Mouse (Mus musculus) frontal cortex, postnatal 14 days (tissue): Measurements from ENCODE around the gene Galm.
A peak's percentile ranks its signal among the peaks of the same experiment; 100 is the strongest.

Source experiments
- DNase-seq, 2 experiments: peaks; one replicate each; pipeline ENCODE4 v3.0.0; 2022; ENCODE audit warnings: low spot score in 2 of 2

Gene Galm

DNA sequence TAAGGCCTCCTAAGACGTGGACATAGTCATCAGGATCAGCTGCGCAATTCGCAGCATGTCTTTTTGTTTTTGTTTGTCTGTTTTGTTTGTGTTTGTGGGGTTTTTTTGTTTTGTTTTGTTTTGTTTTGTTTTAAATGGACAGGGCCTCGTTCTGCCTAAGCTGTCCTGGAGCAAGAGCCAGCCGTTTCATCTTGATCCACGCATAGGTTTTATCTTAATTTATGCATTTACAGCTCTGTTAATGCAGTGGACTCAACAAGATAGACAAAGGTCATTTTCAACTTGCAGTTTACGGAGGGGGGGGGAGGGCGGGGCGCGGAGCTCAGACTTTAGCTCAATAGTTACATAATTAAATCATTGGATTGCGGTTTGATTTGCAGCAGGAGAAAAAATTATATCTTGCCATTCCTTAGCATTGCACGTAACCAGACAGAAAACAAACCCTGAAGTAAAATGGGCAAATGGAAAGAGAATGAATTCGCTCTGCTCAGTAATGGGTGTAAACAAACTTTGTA lies 1.3 kb downstream of the Galm start:
- no peak for DNase-seq

- no peak for DNase-seq
Observed at GRCm38 (mm10) chr17:80129387-80129786, 2.1 kb downstream of the Galm start.

- DNase-seq = no peak
Observed at GRCm38 (mm10) chr17:80130718-80131430, 3.6 kb downstream of the Galm start.

DNA sequence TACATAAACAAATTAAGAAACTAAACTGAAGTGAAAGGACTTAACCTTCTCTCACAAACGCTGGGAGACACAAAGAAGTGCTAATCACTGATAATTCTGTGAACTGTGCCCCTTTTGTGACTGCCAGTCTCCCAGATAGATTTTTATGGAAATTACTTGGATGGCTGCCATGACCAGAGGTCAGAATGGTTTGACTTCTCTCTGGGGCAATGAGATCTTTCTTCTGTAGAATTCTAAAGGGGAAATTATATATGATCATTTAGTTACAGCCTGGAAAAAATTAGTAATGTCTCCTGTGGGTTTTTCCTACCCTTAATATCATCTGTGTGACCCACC lies 4.1 kb downstream of the Galm start:
- DNase-seq = no peak

DNA sequence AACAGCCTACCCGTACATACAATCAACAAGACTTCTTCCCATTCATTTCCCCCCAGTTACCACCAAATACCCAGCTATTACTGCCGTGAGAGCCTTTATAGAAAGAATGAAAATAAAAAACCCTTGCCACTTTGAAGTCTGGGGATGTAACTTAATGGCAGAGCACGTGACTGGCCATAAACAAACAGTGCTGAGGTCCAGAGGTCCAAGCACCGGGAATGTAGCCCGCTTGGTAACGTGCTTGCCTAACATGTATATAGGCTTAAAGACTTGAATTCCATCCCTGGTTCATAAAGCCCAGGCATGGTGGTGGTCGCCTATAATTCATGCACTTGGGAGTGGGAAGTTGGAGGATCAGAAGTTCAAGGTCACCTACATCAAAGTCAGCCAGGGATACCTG lies 4.6 kb downstream of the Galm start:
- DNase-seq = no peak

- DNase-seq = no peak
Observed at GRCm38 (mm10) chr17:80132502-80132901, 5.2 kb downstream of the Galm start.

- no peak for DNase-seq
Observed at GRCm38 (mm10) chr17:80138434-80139162, 11.3 kb downstream of the Galm start.

DNA sequence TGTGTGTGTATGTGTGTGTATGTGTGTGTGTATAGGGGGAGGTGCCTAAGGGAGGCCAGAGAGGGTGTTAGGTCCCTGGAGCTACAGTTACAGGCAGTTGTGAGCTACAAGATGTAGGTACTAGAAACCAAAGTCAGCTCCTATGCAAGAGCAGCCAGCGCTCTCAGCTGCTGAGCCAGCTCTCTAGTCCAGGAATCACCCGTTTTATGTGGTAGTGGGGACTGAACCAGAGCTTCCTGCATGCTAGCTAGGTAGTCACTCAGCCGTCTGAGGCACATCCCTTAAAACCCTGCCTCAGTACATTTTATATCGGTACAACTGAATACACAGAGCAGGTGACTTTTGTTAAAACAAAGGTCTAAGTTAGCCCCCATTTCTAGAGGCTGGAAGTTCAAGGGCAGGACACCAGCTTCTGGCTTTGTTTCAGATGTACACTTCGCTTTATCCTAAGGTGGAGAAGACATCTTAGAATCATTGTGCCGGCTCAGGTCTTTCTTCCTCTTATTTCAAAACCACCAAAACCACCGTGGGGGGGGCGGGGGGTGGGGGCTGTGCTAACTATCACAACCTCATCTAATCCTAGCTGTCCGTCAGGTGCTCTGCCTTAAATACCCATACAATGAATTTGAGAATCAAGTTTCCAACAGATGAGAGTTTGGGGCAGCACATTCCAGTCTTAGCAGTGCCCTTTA lies 12.6 kb downstream of the Galm start:
- DNase-seq = no peak

DNA sequence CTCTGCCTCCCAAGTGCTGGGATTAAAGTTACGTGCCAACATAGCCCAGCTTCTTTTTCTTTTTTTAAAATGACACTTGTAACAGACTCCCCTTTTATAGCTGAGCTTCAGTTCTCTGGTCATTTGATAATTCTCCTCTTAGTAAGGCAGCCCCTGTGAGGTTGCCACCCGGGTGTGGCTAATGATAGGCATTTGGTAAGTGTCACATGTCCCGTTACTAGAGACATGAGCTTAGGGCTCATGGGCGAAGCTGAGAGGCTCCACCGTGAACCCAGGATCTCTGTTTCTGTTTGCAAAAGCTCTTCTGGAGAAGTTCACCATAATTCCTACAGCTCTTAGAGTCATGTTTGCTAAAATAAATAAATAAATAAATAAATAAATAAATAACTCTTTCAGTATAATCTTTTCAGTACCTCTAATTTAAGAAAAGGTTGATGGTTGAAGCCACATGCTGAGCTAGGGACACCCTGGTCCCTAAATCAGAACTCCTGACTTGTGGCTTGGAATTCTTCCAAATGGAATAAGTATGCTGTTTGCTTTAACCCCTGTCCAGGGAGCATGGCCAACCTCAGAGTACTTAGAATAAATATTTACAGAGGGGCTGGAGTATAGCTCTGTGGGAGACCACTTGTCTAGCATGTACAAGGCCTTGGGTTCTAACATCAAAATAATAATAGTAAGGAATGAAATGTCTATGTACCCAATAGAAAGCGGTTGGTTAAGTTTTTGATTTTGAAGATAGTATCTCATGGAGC lies 16.4 kb downstream of the Galm start:
- DNase-seq = no peak

- DNase-seq = no peak
Observed at GRCm38 (mm10) chr17:80145210-80145609, 17.9 kb downstream of the Galm start.

DNA sequence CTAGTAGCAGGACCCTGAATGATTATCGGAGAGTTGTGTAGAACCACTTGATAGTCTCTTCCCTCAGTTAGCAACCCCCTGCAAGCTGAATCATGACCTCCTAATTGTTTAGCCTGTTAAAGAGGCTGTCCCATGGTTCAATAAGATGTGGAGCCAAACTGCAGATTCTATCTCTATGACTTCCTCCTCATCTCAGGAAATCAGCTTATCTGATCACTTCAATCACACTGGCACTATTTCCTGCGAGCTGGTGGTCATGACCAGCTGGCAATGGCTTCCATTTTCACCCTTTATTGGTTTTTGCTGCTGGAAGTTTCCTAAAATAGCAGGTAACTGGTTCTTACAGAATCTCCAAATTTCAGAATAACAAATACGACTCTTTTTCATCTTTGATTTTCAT lies 18.5 kb downstream of the Galm start:
- no peak for DNase-seq

DNA sequence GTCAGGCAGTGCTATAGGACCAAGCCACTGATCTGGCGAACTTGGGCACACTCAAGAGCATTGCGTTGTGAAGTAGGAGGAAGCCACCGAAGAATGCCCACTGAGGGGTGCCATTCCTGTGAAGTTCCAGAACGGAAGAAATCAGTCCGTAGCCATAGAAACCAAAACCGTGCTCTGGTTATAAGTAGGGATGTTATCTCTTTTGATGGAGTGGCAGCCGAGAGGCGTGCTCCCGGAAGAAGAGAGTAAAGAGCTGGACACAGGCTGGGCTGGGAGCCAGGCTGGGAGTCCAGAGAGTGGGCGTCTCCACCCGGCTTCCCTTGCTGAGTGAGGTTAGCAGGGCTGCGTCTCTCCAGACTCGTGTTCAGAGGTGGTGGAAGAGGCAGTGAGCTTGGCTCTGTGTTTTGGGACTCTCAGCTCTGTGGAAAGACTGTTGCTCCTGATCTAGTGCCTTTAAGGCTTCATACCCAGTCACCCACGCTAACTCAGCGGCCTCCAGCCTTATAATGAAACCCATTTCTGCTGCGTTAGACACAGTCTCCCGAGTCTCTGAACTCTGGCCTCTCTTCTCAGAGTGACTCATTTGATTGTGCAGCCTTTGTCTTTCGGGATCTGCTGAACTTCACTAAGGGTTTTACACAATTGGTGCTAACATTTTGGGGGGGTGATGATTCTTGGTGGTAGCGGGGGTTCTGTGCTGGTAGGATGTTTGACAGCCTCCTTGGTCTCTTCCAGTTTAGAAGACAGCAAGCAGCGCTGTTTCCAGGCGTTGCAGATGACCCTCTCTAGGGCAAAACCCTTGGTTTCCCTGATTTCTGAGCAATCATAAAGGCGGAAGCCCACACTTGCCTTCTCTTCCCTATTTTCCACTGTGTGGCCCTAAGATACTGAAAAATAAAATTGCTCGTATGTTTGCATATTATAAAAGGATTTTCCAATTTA lies 21.1 kb downstream of the Galm start:
- DNase-seq = peak; percentile 34 to 37

- no peak for DNase-seq
Observed at GRCm38 (mm10) chr17:80148995-80149388, 21.7 kb downstream of the Galm start.

DNA sequence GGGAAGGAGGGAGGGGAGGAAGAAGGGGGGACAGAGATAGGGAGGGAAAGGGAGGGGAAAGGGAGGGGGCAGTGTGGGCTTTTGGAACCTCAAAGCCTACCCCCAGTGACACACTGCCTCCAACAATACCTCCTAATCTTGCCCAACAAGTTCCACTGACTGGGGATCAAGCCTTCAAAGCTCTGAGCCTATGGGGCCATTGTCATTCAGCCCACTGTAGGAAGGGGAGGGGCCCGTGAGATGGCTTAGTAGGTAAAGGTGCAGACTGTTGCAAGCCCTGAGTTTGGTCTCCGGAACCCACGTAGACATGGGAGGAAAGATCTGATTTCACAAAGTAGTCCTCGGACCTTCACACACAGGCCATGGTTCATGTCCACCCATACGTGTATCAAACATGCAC lies 24.1 kb downstream of the Galm start:
- DNase-seq = no peak

- DNase-seq = no peak
Observed at GRCm38 (mm10) chr17:80152767-80153630, 25.7 kb downstream of the Galm start.

DNA sequence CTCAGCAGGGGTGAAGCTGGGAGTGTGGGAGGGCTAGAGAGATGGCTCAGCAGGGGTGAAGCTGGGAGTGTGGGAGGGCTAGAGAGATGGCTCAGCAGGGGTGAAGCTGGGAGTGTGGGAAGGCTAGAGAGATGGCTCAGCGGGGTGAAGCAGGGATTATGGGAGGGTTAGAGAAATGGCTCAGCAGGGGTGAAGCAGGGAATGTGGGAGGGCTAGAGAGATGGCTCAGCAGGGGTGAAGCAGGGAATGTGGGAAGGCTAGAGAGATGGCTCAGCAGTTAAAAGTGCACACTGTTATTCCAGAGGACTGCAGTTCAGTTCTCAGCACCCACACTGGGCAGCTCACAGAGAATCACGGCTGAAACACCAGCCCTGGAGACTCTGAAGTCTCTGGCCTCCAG lies 26.4 kb downstream of the Galm start:
- DNase-seq = no peak

DNA sequence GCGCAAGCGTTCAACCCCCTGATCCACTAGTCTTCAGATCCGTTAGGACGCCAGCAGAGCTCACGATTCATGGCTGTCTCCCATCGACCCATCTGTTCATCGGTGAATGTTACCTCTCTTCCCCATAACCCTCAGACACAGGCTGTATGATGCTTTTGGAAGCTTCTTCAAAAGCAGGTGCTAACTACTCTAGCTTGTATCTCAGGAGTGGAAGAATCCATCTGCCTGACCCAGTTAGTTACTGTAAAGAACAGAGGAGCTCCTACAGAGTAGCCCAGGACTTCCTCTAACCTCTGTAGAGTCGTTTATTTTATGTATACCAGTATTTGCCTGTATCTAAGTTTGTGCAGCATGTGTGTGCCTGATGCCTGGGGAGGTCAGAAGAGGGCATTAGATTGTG lies 29.6 kb downstream of the Galm start:
- no peak for DNase-seq

- DNase-seq = no peak
Observed at GRCm38 (mm10) chr17:80157489-80157888, 30.2 kb downstream of the Galm start.

GRCm38 (mm10) chr17:80160454-80160853 lies 33.2 kb downstream of the Galm start:
- DNase-seq = peak; percentile 37 to 65

DNA sequence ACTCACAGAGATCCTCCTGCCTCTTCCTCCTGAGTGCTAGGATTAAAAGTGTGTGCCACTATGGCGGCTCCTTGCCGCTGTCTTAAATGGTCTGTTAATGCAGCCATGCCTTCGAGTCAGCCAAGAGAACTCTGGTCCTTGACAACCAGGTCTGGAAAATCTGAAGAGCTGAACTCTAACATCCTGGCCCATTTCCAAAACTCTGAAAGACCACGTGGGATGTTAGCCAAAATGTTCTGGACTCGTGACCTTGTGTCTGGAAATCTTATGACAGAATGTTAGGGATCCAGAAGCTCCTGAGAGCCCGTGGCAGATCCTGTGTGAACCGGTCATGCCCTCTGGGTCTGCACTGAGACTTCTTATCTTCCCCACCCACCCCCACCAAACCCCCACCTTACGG lies 36.7 kb downstream of the Galm start:
- no peak for DNase-seq
